Mouse (Mus musculus): ENCODE results near the gene Fbxo5. TPM values are rescaled to one million over a fixed set of nuclear protein-coding genes. Genes with fewer than 3 reads are reported as not detected.

Gene Fbxo5
- polyA plus RNA-seq (2014; fragmentation: Nextera tagmentation; extraction: Ambion mirVana): 94.5 and 99.7 TPM in 2 replicates

GRCm38 (mm10) chr10:5805243-5805730, at the start of gene Fbxo5:
Gene Fbxo5, minus strand, starts transcription at chr10:5805600.
- Histone ChIP-seq H3K4me2 (peak within 1 kb of the TSS; percentile 89), H3K9me3 (ENCODE audit: control insufficient read depth, low read length) (no peaks in the 10 kb centered on the region), H3K27me3 (replicated peaks; ENCODE audit: control insufficient read depth, insufficient read depth, low read length) (no peaks in the 10 kb centered on the region), H3K9ac (ENCODE audit: low read depth, low read length) (peak within 1 kb of the TSS; percentile 94), H3K4me1 (replicated peaks; ENCODE audit: control insufficient read depth, insufficient read depth, low read length) (peaks cover 18% of the 10 kb centered on the region), H3K4me3 (ENCODE audit: low read depth, low read length) (peak within 1 kb of the TSS; percentile 84), H3K36me3 (ENCODE audit: control insufficient read depth, insufficient read depth, low read length) (peaks cover 25% of the 10 kb centered on the region; the same call in 1 of the 2 replicates), H3K27ac (ENCODE audit: low read depth, low read length) (peak within 1 kb of the TSS; percentile 93)
- no peak for DNase-seq (ENCODE audit: low spot score)
- ATAC-seq (replicated peaks; ENCODE audit: low FRiP score): peak; percentile 89
- WGBS: under 1% methylated on average over 42 of the region's 42 CpGs

DNA sequence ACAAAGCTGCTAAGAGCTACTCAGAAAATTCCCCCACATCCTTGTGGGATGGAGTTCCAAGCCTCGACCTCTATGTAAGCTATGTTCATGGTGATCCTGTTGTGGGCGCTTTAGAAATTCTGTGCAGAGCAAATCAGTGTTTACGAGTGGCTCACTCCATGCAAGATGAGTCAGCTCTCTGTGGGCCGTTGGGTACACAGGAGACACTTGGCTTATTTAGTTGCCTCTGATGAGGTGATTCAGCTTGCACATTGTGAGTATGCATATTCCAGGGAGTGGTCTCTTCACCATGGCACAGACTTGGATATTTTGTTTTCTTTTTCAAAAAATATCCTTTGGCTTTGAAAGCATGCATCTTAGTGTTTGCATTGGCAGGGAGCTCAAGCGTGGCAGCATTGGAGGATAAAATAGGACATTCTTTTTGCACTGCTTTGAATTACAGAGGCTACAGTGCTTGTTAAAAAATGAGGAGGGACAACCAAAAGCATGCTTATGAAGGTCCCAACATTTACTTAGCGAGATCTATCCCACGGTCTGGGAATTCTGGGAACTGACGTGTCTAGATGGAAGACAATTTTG, 48.0 kb upstream of the Fbxo5 start:
- H3K27me3 ChIP-seq (replicated peaks; ENCODE audit: control insufficient read depth, insufficient read depth, low read length): no peaks in the 10 kb centered on the region
- H3K36me3 ChIP-seq (ENCODE audit: control insufficient read depth, insufficient read depth, low read length): no peaks in the 10 kb centered on the region
- DNase-seq (ENCODE audit: low spot score): no peak
- H3K4me3 ChIP-seq (ENCODE audit: low read depth, low read length): no peak overlapping the region
- WGBS: 87% methylated on average over 8 of the region's 8 CpGs
- H3K9ac ChIP-seq (ENCODE audit: low read depth, low read length): no peak overlapping the region
- ATAC-seq (replicated peaks; ENCODE audit: low FRiP score): no peak
- H3K27ac ChIP-seq (ENCODE audit: low read depth, low read length): no peak overlapping the region
- H3K4me2 ChIP-seq: no peak overlapping the region
- no peaks in the 10 kb centered on the region for H3K9me3 ChIP-seq (ENCODE audit: control insufficient read depth, low read length)
- H3K4me1 ChIP-seq (replicated peaks; ENCODE audit: control insufficient read depth, insufficient read depth, low read length): no peaks in the 10 kb centered on the region

GRCm38 (mm10) chr10:5846939-5847338, 41.5 kb upstream of the Fbxo5 start:
- H3K27ac ChIP-seq (ENCODE audit: low read depth, low read length): no peak overlapping the region
- DNase-seq (ENCODE audit: low spot score) (no peak), ATAC-seq (replicated peaks; ENCODE audit: low FRiP score) (no peak)
- no peak overlapping the region for H3K4me2 ChIP-seq
- H3K9ac ChIP-seq (ENCODE audit: low read depth, low read length): no peak overlapping the region
- WGBS: 44% methylated on average over 2 of the region's 2 CpGs
- H3K4me3 ChIP-seq (ENCODE audit: low read depth, low read length): no peak overlapping the region
- H3K36me3 ChIP-seq (ENCODE audit: control insufficient read depth, insufficient read depth, low read length): no peaks in the 10 kb centered on the region
- H3K4me1 ChIP-seq (replicated peaks; ENCODE audit: control insufficient read depth, insufficient read depth, low read length): no peaks in the 10 kb centered on the region
- no peaks in the 10 kb centered on the region for H3K27me3 ChIP-seq (replicated peaks; ENCODE audit: control insufficient read depth, insufficient read depth, low read length)
- H3K9me3 ChIP-seq (ENCODE audit: control insufficient read depth, low read length): no peaks in the 10 kb centered on the region

DNA sequence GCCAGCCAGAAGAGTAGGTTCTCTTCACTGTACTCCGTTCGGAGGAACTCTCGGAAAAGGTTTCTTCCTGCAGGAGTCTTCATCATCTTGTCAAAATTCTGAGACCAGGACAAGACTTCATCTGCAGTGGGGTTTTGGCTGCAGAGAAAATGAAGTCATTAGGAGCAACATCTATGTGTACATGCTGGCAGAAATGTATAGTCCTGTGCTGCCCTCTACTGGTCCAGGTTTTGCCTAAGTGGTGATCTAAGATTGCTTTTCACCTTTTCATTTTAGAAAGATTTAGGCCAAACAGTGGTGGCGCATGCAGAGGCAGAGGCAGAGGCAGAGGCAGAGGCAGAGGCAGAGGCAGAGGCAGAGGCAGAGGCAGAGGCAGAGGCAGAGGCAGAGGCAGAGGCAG, 36.0 kb upstream of the Fbxo5 start:
- ATAC-seq (replicated peaks; ENCODE audit: low FRiP score) (no peak), DNase-seq (ENCODE audit: low spot score) (no peak)
- Histone ChIP-seq H3K4me2 (no peak overlapping the region), H3K9me3 (ENCODE audit: control insufficient read depth, low read length) (no peaks in the 10 kb centered on the region), H3K27me3 (replicated peaks; ENCODE audit: control insufficient read depth, insufficient read depth, low read length) (no peaks in the 10 kb centered on the region), H3K27ac (ENCODE audit: low read depth, low read length) (no peak overlapping the region), H3K9ac (ENCODE audit: low read depth, low read length) (no peak overlapping the region), H3K36me3 (ENCODE audit: control insufficient read depth, insufficient read depth, low read length) (no peaks in the 10 kb centered on the region), H3K4me3 (ENCODE audit: low read depth, low read length) (no peak overlapping the region), H3K4me1 (replicated peaks; ENCODE audit: control insufficient read depth, insufficient read depth, low read length) (no peaks in the 10 kb centered on the region)
- WGBS: 84% methylated on average over 4 of the region's 4 CpGs

- Histone ChIP-seq H3K27me3 (replicated peaks; ENCODE audit: control insufficient read depth, insufficient read depth, low read length) (no peaks in the 10 kb centered on the region), H3K4me2 (no peak overlapping the region)
- WGBS: 58% methylated on average over 6 of the region's 6 CpGs
These were observed 21.1 kb upstream of the Fbxo5 start for GRCm38 (mm10) chr10:5826336-5827025.

DNA sequence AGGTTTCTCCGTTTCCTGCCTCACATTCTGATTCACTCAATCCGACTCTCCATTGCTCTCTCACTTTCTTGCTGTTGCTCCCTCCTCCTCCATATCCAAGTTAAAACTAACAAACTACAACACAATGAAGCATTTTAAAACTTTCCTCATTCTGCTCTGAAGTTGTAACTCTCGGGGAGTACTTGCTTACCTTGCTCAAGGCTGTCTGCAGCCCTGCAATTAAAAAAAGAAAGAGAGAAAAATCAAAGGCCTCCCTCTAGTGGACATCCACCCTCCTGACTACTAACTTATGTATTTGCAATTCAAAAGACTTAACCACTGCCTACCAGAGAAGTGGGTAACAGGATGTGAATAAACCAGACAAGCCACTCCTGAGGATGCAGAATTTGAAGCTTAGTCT, 19.4 kb upstream of the Fbxo5 start:
- no peak for DNase-seq (ENCODE audit: low spot score)
- peak overlapping the region; percentile 81 for H3K4me2 ChIP-seq

More at GRCm38 (mm10) chr10:5826336-5827025, 21.1 kb upstream of the Fbxo5 start:
- Histone ChIP-seq H3K27ac (ENCODE audit: low read depth, low read length) (no peak overlapping the region), H3K9ac (ENCODE audit: low read depth, low read length) (no peak overlapping the region), H3K4me3 (ENCODE audit: low read depth, low read length) (no peak overlapping the region), H3K9me3 (ENCODE audit: control insufficient read depth, low read length) (no peaks in the 10 kb centered on the region), H3K36me3 (ENCODE audit: control insufficient read depth, insufficient read depth, low read length) (peaks cover 5% of the 10 kb centered on the region; the same call in 1 of the 2 replicates), H3K4me1 (replicated peaks; ENCODE audit: control insufficient read depth, insufficient read depth, low read length) (peaks cover 12% of the 10 kb centered on the region)
- DNase-seq (ENCODE audit: low spot score) (no peak), ATAC-seq (replicated peaks; ENCODE audit: low FRiP score) (no peak)

GRCm38 (mm10) chr10:5823740-5824491, 18.5 kb upstream of the Fbxo5 start, which contains the start of gene Mtrf1l:
Gene Mtrf1l, minus strand, starts transcription at chr10:5823910.
- H3K36me3 ChIP-seq (ENCODE audit: control insufficient read depth, insufficient read depth, low read length): peaks cover 10% of the 10 kb centered on the region; the same call in 1 of the 2 replicates
- no peaks in the 10 kb centered on the region for H3K9me3 ChIP-seq (ENCODE audit: control insufficient read depth, low read length)
- peak within 1 kb of the TSS; percentile 91 for H3K27ac ChIP-seq (ENCODE audit: low read depth, low read length)
- no peaks in the 10 kb centered on the region for H3K27me3 ChIP-seq (replicated peaks; ENCODE audit: control insufficient read depth, insufficient read depth, low read length)
- ATAC-seq (replicated peaks; ENCODE audit: low FRiP score) (peak; percentile 91), DNase-seq (ENCODE audit: low spot score) (peak; percentile 98)
- peak within 1 kb of the TSS; percentile 95 for H3K9ac ChIP-seq (ENCODE audit: low read depth, low read length)
- under 1% methylated on average over 47 of the region's 47 CpGs for WGBS
- H3K4me3 ChIP-seq (ENCODE audit: low read depth, low read length): peak within 1 kb of the TSS; percentile 96
- H3K4me2 ChIP-seq: peak within 1 kb of the TSS; percentile 81
- H3K4me1 ChIP-seq (replicated peaks; ENCODE audit: control insufficient read depth, insufficient read depth, low read length): peaks cover 15% of the 10 kb centered on the region

More for the DNA sequence above, 19.4 kb upstream of the Fbxo5 start:
- Histone ChIP-seq H3K27ac (ENCODE audit: low read depth, low read length) (peak overlapping the region; percentile 59; the same call in 1 of the 2 replicates), H3K4me3 (ENCODE audit: low read depth, low read length) (peak overlapping the region; percentile 96), H3K27me3 (replicated peaks; ENCODE audit: control insufficient read depth, insufficient read depth, low read length) (no peaks in the 10 kb centered on the region), H3K9ac (ENCODE audit: low read depth, low read length) (peak overlapping the region; percentile 61), H3K36me3 (ENCODE audit: control insufficient read depth, insufficient read depth, low read length) (peaks cover 6% of the 10 kb centered on the region; the same call in 1 of the 2 replicates), H3K4me1 (replicated peaks; ENCODE audit: control insufficient read depth, insufficient read depth, low read length) (peaks cover 15% of the 10 kb centered on the region), H3K9me3 (ENCODE audit: control insufficient read depth, low read length) (no peaks in the 10 kb centered on the region)
- WGBS: 2% methylated on average over 3 of the region's 3 CpGs
- ATAC-seq (replicated peaks; ENCODE audit: low FRiP score): no peak; the same call in 1 of the 2 replicates

DNA sequence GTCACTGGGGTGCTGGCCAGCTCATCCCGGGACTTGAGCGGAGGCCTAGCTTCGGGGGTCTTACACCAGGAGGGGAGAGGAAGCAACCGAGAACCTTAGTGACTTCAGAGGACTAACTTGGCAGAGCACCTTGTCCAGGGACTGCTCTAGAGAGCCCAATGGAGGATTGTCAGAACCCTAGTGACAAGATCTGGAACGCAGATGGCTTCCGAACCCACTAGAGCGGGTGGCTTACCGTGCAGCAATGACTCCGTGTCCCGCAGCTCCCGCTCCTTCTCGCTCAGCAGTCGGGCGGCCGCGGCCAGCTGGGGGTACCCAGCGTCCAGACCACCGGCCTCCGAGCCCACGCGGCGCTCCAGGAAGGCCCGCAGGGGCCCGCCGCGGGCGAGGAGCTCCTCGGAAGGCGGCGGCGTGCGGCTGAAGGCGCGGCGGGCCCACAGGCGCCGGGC, 17.9 kb upstream of the Fbxo5 start:
- Histone ChIP-seq H3K9ac (ENCODE audit: low read depth, low read length) (peak overlapping the region; percentile 95), H3K4me1 (replicated peaks; ENCODE audit: control insufficient read depth, insufficient read depth, low read length) (peaks cover 15% of the 10 kb centered on the region), H3K4me2 (peak overlapping the region; percentile 76), H3K27ac (ENCODE audit: low read depth, low read length) (peak overlapping the region; percentile 91), H3K9me3 (ENCODE audit: control insufficient read depth, low read length) (no peaks in the 10 kb centered on the region), H3K27me3 (replicated peaks; ENCODE audit: control insufficient read depth, insufficient read depth, low read length) (no peaks in the 10 kb centered on the region), H3K4me3 (ENCODE audit: low read depth, low read length) (peak overlapping the region; percentile 96), H3K36me3 (ENCODE audit: control insufficient read depth, insufficient read depth, low read length) (peaks cover 15% of the 10 kb centered on the region)
- ATAC-seq (replicated peaks; ENCODE audit: low FRiP score) (peak; percentile 2), DNase-seq (ENCODE audit: low spot score) (peak; percentile 45)
- WGBS: under 1% methylated on average over 37 of the region's 37 CpGs
